Mouse (Mus musculus) cortical plate, adult 2 months (tissue): ENCODE data around the gene Oas1h. TPM values are rescaled to one million over a fixed set of nuclear protein-coding genes. Genes with fewer than 3 reads are reported as not detected.
"Not testable (repeated sequence)": the region's sequence is repeated elsewhere in the genome, so short reads cannot be mapped to it uniquely, and the experiment has no call there.

Experiments used
- H3K27ac ChIP-seq: fragments of 200-500 bp; 2 replicates; pipeline ENCODE4 v1.5.1; 2012; ENCODE audit warnings: low read length, control low read depth, inconsistent platforms; ENCODE audit not compliant: insufficient read depth
- H3K4me1 ChIP-seq: fragments of 200-500 bp; 2 replicates; pipeline ENCODE4 v1.6.1; 2011; ENCODE audit warnings: low read length; ENCODE audit not compliant: control insufficient read depth, insufficient read depth
- H3K4me3 ChIP-seq: fragments of 200-500 bp; 2 replicates; pipeline ENCODE4 v1.5.1; 2011; ENCODE audit warnings: mild to moderate bottlenecking, low read length, control low read depth; ENCODE audit not compliant: insufficient read depth
- CTCF ChIP-seq: fragments of 200-500 bp; IDR thresholded peaks from 2 replicates; pipeline ENCODE4 v1.5.1; 2011; ENCODE audit warnings: mild to moderate bottlenecking, control low read depth, low read length; ENCODE audit not compliant: insufficient read depth; ENCODE audit errors: extremely low read depth
- POLR2A ChIP-seq: fragments of 200-500 bp; IDR thresholded peaks from 2 replicates; pipeline ENCODE4 v1.6.1; 2011; ENCODE audit warnings: mild to moderate bottlenecking, low read length, control low read depth; ENCODE audit not compliant: insufficient read depth; ENCODE audit errors: extremely low read depth
- polyA plus RNA-seq: library from polyadenylated mRNA; depleted of rRNA; stranded (reverse); fragments of >200 nt; gene quantifications from 2 replicates; pipeline ENCODE4 v1.2.3, GENCODE M21; 2012

The Oas1h gene
- polyA plus RNA-seq, 1 experiment = not detected

GRCm38 (mm10) chr5:120847067-120847466 is 14.2 kb upstream of the Oas1h start, which contains the start of gene Oas1f:
Gene Oas1f (plus strand): TSS chr5:120847367.
- Histone ChIP-seq H3K4me3 (no peak within 1 kb of the TSS), H3K27ac (no peak within 1 kb of the TSS), H3K4me1 (no peaks in the 10 kb centered on the region)
- TF ChIP-seq POLR2A (no peak), CTCF (no peak)

GRCm38 (mm10) chr5:120849601-120850136 is 11.6 kb upstream of the Oas1h start:
- no peaks in the 10 kb centered on the region for H3K4me1 ChIP-seq
- no peak overlapping the region for H3K27ac ChIP-seq
- no peak overlapping the region for H3K4me3 ChIP-seq
- TF ChIP-seq POLR2A (no peak), CTCF (peak; percentile 62)

- H3K4me3 ChIP-seq = no peak overlapping the region
- H3K4me1 ChIP-seq = no peaks in the 10 kb centered on the region
- TF ChIP-seq POLR2A (no peak), CTCF (no peak)
- no peak overlapping the region for H3K27ac ChIP-seq
Observed at GRCm38 (mm10) chr5:120859241-120859640, 2.0 kb upstream of the Oas1h start.

GRCm38 (mm10) chr5:120865336-120865860 is 4.2 kb downstream of the Oas1h start:
- Histone ChIP-seq H3K4me1 (no peaks in the 10 kb centered on the region), H3K27ac (no peak overlapping the region), H3K4me3 (no peak overlapping the region)
- TF ChIP-seq CTCF (peak; percentile 26; the same call in 1 of the 2 replicates), POLR2A (no peak)

GRCm38 (mm10) chr5:120869436-120870015 is 8.3 kb downstream of the Oas1h start:
- TF ChIP-seq POLR2A = no peak
- TF ChIP-seq CTCF = no peak
- no peak overlapping the region for H3K4me3 ChIP-seq
- H3K27ac ChIP-seq = no peak overlapping the region

GRCm38 (mm10) chr5:120870081-120870480 is 8.9 kb downstream of the Oas1h start:
- H3K4me3 ChIP-seq = no peak overlapping the region
- peaks cover 3% of the 10 kb centered on the region; the same call in 1 of the 2 replicates for H3K4me1 ChIP-seq
- no peak for TF ChIP-seq CTCF
- no peak for TF ChIP-seq POLR2A
- H3K27ac ChIP-seq = no peak overlapping the region

More at GRCm38 (mm10) chr5:120869436-120870015, 8.3 kb downstream of the Oas1h start:
- peaks cover 3% of the 10 kb centered on the region; the same call in 1 of the 2 replicates for H3K4me1 ChIP-seq

GRCm38 (mm10) chr5:120870782-120871181 is 9.6 kb downstream of the Oas1h start:
- no peak overlapping the region for H3K4me3 ChIP-seq
- TF ChIP-seq POLR2A (no peak), CTCF (no peak)
- H3K27ac ChIP-seq = no peak overlapping the region
- peaks cover 3% of the 10 kb centered on the region; the same call in 1 of the 2 replicates for H3K4me1 ChIP-seq

- peaks cover 3% of the 10 kb centered on the region; the same call in 1 of the 2 replicates for H3K4me1 ChIP-seq
- H3K27ac ChIP-seq = no peak overlapping the region
- TF ChIP-seq POLR2A (no peak), CTCF (no peak)
- no peak overlapping the region for H3K4me3 ChIP-seq
Observed at GRCm38 (mm10) chr5:120871469-120871868, 10.2 kb downstream of the Oas1h start.

GRCm38 (mm10) chr5:120876839-120877238 is 15.6 kb downstream of the Oas1h start:
- H3K4me3 ChIP-seq, H3K4me1 ChIP-seq: not testable (repeated sequence)

GRCm38 (mm10) chr5:120877407-120877806 is 16.2 kb downstream of the Oas1h start:
- not testable (repeated sequence) for H3K27ac ChIP-seq, H3K4me1 ChIP-seq, H3K4me3 ChIP-seq

More at GRCm38 (mm10) chr5:120876839-120877238, 15.6 kb downstream of the Oas1h start:
- H3K27ac ChIP-seq = not testable (repeated sequence)

GRCm38 (mm10) chr5:120878803-120879202 is 17.6 kb downstream of the Oas1h start:
- not testable (repeated sequence) for H3K4me1 ChIP-seq, H3K27ac ChIP-seq, H3K4me3 ChIP-seq

GRCm38 (mm10) chr5:120881681-120882080 is 20.5 kb downstream of the Oas1h start:
- not testable (repeated sequence) for H3K4me1 ChIP-seq, H3K27ac ChIP-seq, H3K4me3 ChIP-seq

GRCm38 (mm10) chr5:120887413-120887812 is 26.2 kb downstream of the Oas1h start, which contains the start of gene Oas1g:
Gene Oas1g (minus strand): TSS chr5:120887613.
- not testable (repeated sequence) for H3K4me3 ChIP-seq, H3K4me1 ChIP-seq, H3K27ac ChIP-seq
